Mouse (Mus musculus): ENCODE results near the gene Rhbdl1. TPM values are rescaled to one million over a fixed set of nuclear protein-coding genes. Genes with fewer than 3 reads are reported as not detected.

Gene Rhbdl1
- polyA plus RNA-seq, 1 experiment = 9.2 TPM

GRCm38 (mm10) chr17:25825984-25826570 is 11.0 kb downstream of the Rhbdl1 start:
- Histone ChIP-seq H3K4me1 (ENCODE audit: control insufficient read depth, insufficient read depth, low read length) (peaks cover 14% of the 10 kb centered on the region), H3K27me3 (replicated peaks; ENCODE audit: control insufficient read depth, insufficient read depth, low read length) (no peaks in the 10 kb centered on the region), H3K27ac (ENCODE audit: insufficient read depth, low read depth, low read length) (no peak overlapping the region), H3K36me3 (ENCODE audit: control insufficient read depth, insufficient read depth, low read length) (no peaks in the 10 kb centered on the region), H3K4me3 (ENCODE audit: insufficient read depth, low read depth, low read length) (no peak overlapping the region)
- DNase-seq = no peak
- 94% methylated on average over 27 of the region's 27 CpGs for WGBS
- no peak for TF ChIP-seq POLR2A (IDR thresholded peaks at IDR 0.05; ENCODE audit: low read depth, low read length)
- no peak for TF ChIP-seq CTCF (conservative IDR thresholded peaks at IDR 0.05; ENCODE audit: insufficient read depth, insufficient read length, low read depth, low read length)

GRCm38 (mm10) chr17:25825311-25825710 is 11.8 kb downstream of the Rhbdl1 start:
- no peak overlapping the region for H3K27ac ChIP-seq (ENCODE audit: insufficient read depth, low read depth, low read length)
- H3K36me3 ChIP-seq (ENCODE audit: control insufficient read depth, insufficient read depth, low read length) = no peaks in the 10 kb centered on the region
- H3K4me1 ChIP-seq (ENCODE audit: control insufficient read depth, insufficient read depth, low read length) = peaks cover 14% of the 10 kb centered on the region
- TF ChIP-seq CTCF (conservative IDR thresholded peaks at IDR 0.05; ENCODE audit: insufficient read depth, insufficient read length, low read depth, low read length) (no peak), POLR2A (IDR thresholded peaks at IDR 0.05; ENCODE audit: low read depth, low read length) (no peak)
- no peaks in the 10 kb centered on the region for H3K27me3 ChIP-seq (replicated peaks; ENCODE audit: control insufficient read depth, insufficient read depth, low read length)
- 87% methylated on average over 6 of the region's 6 CpGs for WGBS
- no peak overlapping the region for H3K4me3 ChIP-seq (ENCODE audit: insufficient read depth, low read depth, low read length)
- no peak for DNase-seq

- Histone ChIP-seq H3K36me3 (ENCODE audit: control insufficient read depth, insufficient read depth, low read length) (no peaks in the 10 kb centered on the region), H3K27ac (ENCODE audit: insufficient read depth, low read depth, low read length) (no peak overlapping the region), H3K4me3 (ENCODE audit: insufficient read depth, low read depth, low read length) (peak overlapping the region; percentile 91; the same call in 1 of the 2 replicates), H3K4me1 (ENCODE audit: control insufficient read depth, insufficient read depth, low read length) (peaks cover 14% of the 10 kb centered on the region), H3K27me3 (replicated peaks; ENCODE audit: control insufficient read depth, insufficient read depth, low read length) (no peaks in the 10 kb centered on the region)
- DNase-seq = no peak
- 71% methylated on average over 17 of the region's 17 CpGs for WGBS
- TF ChIP-seq CTCF (conservative IDR thresholded peaks at IDR 0.05; ENCODE audit: insufficient read depth, insufficient read length, low read depth, low read length) (no peak), POLR2A (IDR thresholded peaks at IDR 0.05; ENCODE audit: low read depth, low read length) (no peak)
Observed at GRCm38 (mm10) chr17:25824362-25825142, 12.5 kb downstream of the Rhbdl1 start.

- under 1% methylated on average over 18 of the region's 18 CpGs for WGBS
- Histone ChIP-seq H3K27me3 (replicated peaks; ENCODE audit: control insufficient read depth, insufficient read depth, low read length) (no peaks in the 10 kb centered on the region), H3K36me3 (ENCODE audit: control insufficient read depth, insufficient read depth, low read length) (no peaks in the 10 kb centered on the region), H3K27ac (ENCODE audit: insufficient read depth, low read depth, low read length) (0 out of 2 replicates have a peak within 1 kb of the TSS, but pooled peaks have one; percentile 53), H3K4me3 (ENCODE audit: insufficient read depth, low read depth, low read length) (peak within 1 kb of the TSS; percentile 91), H3K4me1 (ENCODE audit: control insufficient read depth, insufficient read depth, low read length) (peaks cover 13% of the 10 kb centered on the region)
- peak; percentile 89 for DNase-seq
- peak; percentile 18 for TF ChIP-seq POLR2A (IDR thresholded peaks at IDR 0.05; ENCODE audit: low read depth, low read length)
- TF ChIP-seq CTCF (conservative IDR thresholded peaks at IDR 0.05; ENCODE audit: insufficient read depth, insufficient read length, low read depth, low read length) = no peak
Observed at GRCm38 (mm10) chr17:25823452-25823851, 13.6 kb downstream of the Rhbdl1 start, which contains the start of gene Wdr24. Gene Wdr24, plus strand, starts transcription at chr17:25823627.

- DNase-seq = peak; percentile 33
- Histone ChIP-seq H3K27ac (ENCODE audit: insufficient read depth, low read depth, low read length) (no peak overlapping the region), H3K36me3 (ENCODE audit: control insufficient read depth, insufficient read depth, low read length) (no peaks in the 10 kb centered on the region), H3K27me3 (replicated peaks; ENCODE audit: control insufficient read depth, insufficient read depth, low read length) (no peaks in the 10 kb centered on the region), H3K4me3 (ENCODE audit: insufficient read depth, low read depth, low read length) (no peak overlapping the region), H3K4me1 (ENCODE audit: control insufficient read depth, insufficient read depth, low read length) (peaks cover 4% of the 10 kb centered on the region)
- 7% methylated on average over 44 of the region's 46 CpGs for WGBS
- TF ChIP-seq CTCF (conservative IDR thresholded peaks at IDR 0.05; ENCODE audit: insufficient read depth, insufficient read length, low read depth, low read length) (no peak), POLR2A (IDR thresholded peaks at IDR 0.05; ENCODE audit: low read depth, low read length) (no peak)
Observed at GRCm38 (mm10) chr17:25818851-25819780, 18.0 kb downstream of the Rhbdl1 start.

- Histone ChIP-seq H3K27me3 (replicated peaks; ENCODE audit: control insufficient read depth, insufficient read depth, low read length) (no peaks in the 10 kb centered on the region), H3K4me1 (ENCODE audit: control insufficient read depth, insufficient read depth, low read length) (no peaks in the 10 kb centered on the region), H3K36me3 (ENCODE audit: control insufficient read depth, insufficient read depth, low read length) (no peaks in the 10 kb centered on the region), H3K4me3 (ENCODE audit: insufficient read depth, low read depth, low read length) (no peak overlapping the region), H3K27ac (ENCODE audit: insufficient read depth, low read depth, low read length) (no peak overlapping the region)
- 89% methylated on average over 11 of the region's 11 CpGs for WGBS
- TF ChIP-seq POLR2A (IDR thresholded peaks at IDR 0.05; ENCODE audit: low read depth, low read length) (no peak), CTCF (conservative IDR thresholded peaks at IDR 0.05; ENCODE audit: insufficient read depth, insufficient read length, low read depth, low read length) (no peak)
- no peak for DNase-seq
Observed at GRCm38 (mm10) chr17:25817662-25818061, 19.4 kb downstream of the Rhbdl1 start.
